Mouse (Mus musculus) gastrocnemius, postnatal 14 days (tissue): ENCODE results near the gene Snx29. TPM values are rescaled to one million over a fixed set of nuclear protein-coding genes. Genes with fewer than 3 reads are reported as not detected.
"Not testable (repeated sequence)": the region's sequence is repeated elsewhere in the genome, so short reads cannot be mapped to it uniquely, and the experiment has no call there.

ENCODE experiments used
- DNase-seq: peaks from one replicate; pipeline ENCODE4 v3.0.0; 2021; ENCODE audit warnings: mixed read lengths
- intact Hi-C: fragments of 180-260 bp; cut with DNase I; formaldehyde crosslinking; loops from one replicate; pipeline ENCODE4 v1.15.1; 2025; ENCODE audit warnings: low total_unique reads
- total RNA-seq, 2 experiments: library from RNA; stranded (reverse); gene quantifications; 2 replicates each; pipeline ENCODE4 v1.2.3; 2021

Gene Snx29
- total RNA-seq, 2 experiments from 2014 or later, result 8.4 to 9.5 TPM

GRCm38 (mm10) chr16:11400936-11401335 lies 78.2 kb downstream of the Snx29 start:
- intact Hi-C loops, result loop anchor here (10.0 kb wide), 1 partner anchor 136 kb away; no protein-coding TSS in a partner anchor
- no peak for DNase-seq

- intact Hi-C loops, result loop anchor here (10.0 kb wide), 1 partner anchor 140 kb away; no protein-coding TSS in a partner anchor
- no peak for DNase-seq
Measured at GRCm38 (mm10) chr16:11405193-11405592, 82.5 kb downstream of the Snx29 start.

GRCm38 (mm10) chr16:11406201-11406600 lies 83.5 kb downstream of the Snx29 start:
- no peak for DNase-seq

GRCm38 (mm10) chr16:11406622-11407021 lies 83.9 kb downstream of the Snx29 start:
- intact Hi-C loops, result loop anchor here (10.0 kb wide), 1 partner anchor 142 kb away; no protein-coding TSS in a partner anchor
- DNase-seq, result no peak

More at GRCm38 (mm10) chr16:11406201-11406600, 83.5 kb downstream of the Snx29 start:
- intact Hi-C loops, result loop anchor here (10.0 kb wide), 1 partner anchor 141 kb away; no protein-coding TSS in a partner anchor

- DNase-seq, result no peak
- intact Hi-C loops, result loop anchor here (10.0 kb wide), 1 partner anchor 143 kb away; no protein-coding TSS in a partner anchor
Measured at GRCm38 (mm10) chr16:11407932-11408620, 85.4 kb downstream of the Snx29 start.

- intact Hi-C loops, result loop anchor here (10.0 kb wide), 1 partner anchor 144 kb away; no protein-coding TSS in a partner anchor
- no peak for DNase-seq
Measured at GRCm38 (mm10) chr16:11408726-11409125, 86.0 kb downstream of the Snx29 start.

GRCm38 (mm10) chr16:11414631-11415030 lies 91.9 kb downstream of the Snx29 start:
- intact Hi-C loops, result loop anchor here (5.0 to 10.0 kb wide), 3 partner anchors 87 to 540 kb away; no protein-coding TSS in a partner anchor
- DNase-seq, result no peak

GRCm38 (mm10) chr16:11418183-11418588 lies 95.5 kb downstream of the Snx29 start:
- DNase-seq, result peak; percentile 28
- intact Hi-C loops, result loop anchor here (5.0 to 10.0 kb wide), 2 partner anchors 381 to 543 kb away; no protein-coding TSS in a partner anchor

GRCm38 (mm10) chr16:11420311-11421080 lies 97.8 kb downstream of the Snx29 start:
- intact Hi-C loops, result no loop called here
- no peak for DNase-seq

- intact Hi-C loops, result no loop called here
- DNase-seq, result no peak
Measured at GRCm38 (mm10) chr16:11422165-11422564, 99.5 kb downstream of the Snx29 start.

- DNase-seq, result no peak
- intact Hi-C loops, result no loop called here
Measured at GRCm38 (mm10) chr16:11422889-11423610, 100.3 kb downstream of the Snx29 start.

- DNase-seq, result peak; percentile 25
- intact Hi-C loops, result not testable (repeated sequence)
Measured at GRCm38 (mm10) chr16:11423611-11424297, 101.0 kb downstream of the Snx29 start.

GRCm38 (mm10) chr16:11424568-11425145 lies 101.9 kb downstream of the Snx29 start:
- DNase-seq, result no peak
- intact Hi-C loops, result no loop called here

GRCm38 (mm10) chr16:11425279-11425678 lies 102.6 kb downstream of the Snx29 start:
- intact Hi-C loops, result no loop called here

GRCm38 (mm10) chr16:11426810-11427537 lies 104.3 kb downstream of the Snx29 start:
- intact Hi-C loops, result no loop called here
- no peak for DNase-seq

More at GRCm38 (mm10) chr16:11425279-11425678, 102.6 kb downstream of the Snx29 start:
- DNase-seq, result no peak

GRCm38 (mm10) chr16:11429784-11430183 lies 107.1 kb downstream of the Snx29 start:
- intact Hi-C loops, result no loop called here
- DNase-seq, result no peak

GRCm38 (mm10) chr16:11430520-11430919 lies 107.8 kb downstream of the Snx29 start:
- no peak for DNase-seq
- intact Hi-C loops, result no loop called here

- intact Hi-C loops, result no loop called here
- no peak for DNase-seq
Measured at GRCm38 (mm10) chr16:11433779-11434178, 111.1 kb downstream of the Snx29 start.
